Mouse (Mus musculus) lung, adult 2 months (tissue): ENCODE data around the gene Faap20. TPM values are rescaled to one million over a fixed set of nuclear protein-coding genes. Genes with fewer than 3 reads are reported as not detected.
A peak's percentile ranks its signal among the peaks of the same experiment; 100 is the strongest.

ENCODE experiments used
- DNase-seq: peaks from one replicate; pipeline ENCODE4 v3.0.0; 2022
- H3K4me1 ChIP-seq: fragments of 200-500 bp; 2 replicates; pipeline ENCODE4 v1.6.1; 2011; ENCODE audit warnings: low read length; ENCODE audit not compliant: control insufficient read depth, insufficient read depth
- H3K4me3 ChIP-seq: fragments of 200-500 bp; replicated peaks from 2 replicates; pipeline ENCODE3; 2011; ENCODE audit warnings: low read depth, mild to moderate bottlenecking, control low read depth, low read length; ENCODE audit errors: extremely low read depth
- CTCF ChIP-seq: fragments of 200-500 bp; IDR thresholded peaks from 2 replicates; pipeline ENCODE4 v1.5.1; 2011; ENCODE audit warnings: mild to moderate bottlenecking, low read length, control low read depth; ENCODE audit not compliant: insufficient read depth
- POLR2A ChIP-seq: fragments of 200-500 bp; IDR thresholded peaks from 2 replicates; pipeline ENCODE4 v1.6.1; 2011; ENCODE audit warnings: low read depth, mild to moderate bottlenecking, control low read depth, low read length, borderline replicate concordance; ENCODE audit errors: extremely low read depth
- WGBS: fragments of 180-500 bp; shearing (Covaris S2); methylation state at CpG from one replicate; pipeline ENCODE4 v1.1.7; 2018; 5-methylcytosine and 5-hydroxymethylcytosine counted together
- polyA plus RNA-seq: library from polyadenylated mRNA; depleted of rRNA; stranded (reverse); fragments of >200 nt; gene quantifications from 2 replicates; pipeline ENCODE4 v1.2.3, GENCODE M21; 2012

Faap20 gene
- polyA plus RNA-seq, 1 experiment, result 59.3 TPM

DNA sequence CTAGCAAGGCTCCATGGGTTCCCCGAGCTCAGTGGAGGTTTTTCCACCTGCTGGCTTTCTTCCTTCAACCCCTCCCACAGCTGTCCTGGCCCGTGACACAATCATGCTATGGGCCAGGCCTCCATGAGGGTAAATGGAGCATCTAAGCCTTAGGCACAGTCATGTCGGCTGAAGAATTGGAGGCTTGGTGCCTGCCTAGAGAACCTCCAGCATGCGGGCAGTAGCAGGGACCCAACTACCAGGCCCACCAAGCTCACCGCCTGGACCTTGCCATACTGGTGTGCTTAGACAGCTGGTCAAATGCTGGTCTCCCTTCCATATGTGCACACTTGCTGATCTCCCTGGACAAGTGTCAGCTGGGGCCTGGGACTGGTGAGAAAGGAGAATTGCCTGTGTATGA, 23.7 kb upstream of the Faap20 start:
- 93% methylated on average over 5 of the region's 5 CpGs for WGBS
- no peak overlapping the region for H3K4me3 ChIP-seq
- no peak for DNase-seq
- TF ChIP-seq POLR2A (no peak), CTCF (no peak)
- peaks cover 3% of the 10 kb centered on the region; the same call in 1 of the 2 replicates for H3K4me1 ChIP-seq

DNA sequence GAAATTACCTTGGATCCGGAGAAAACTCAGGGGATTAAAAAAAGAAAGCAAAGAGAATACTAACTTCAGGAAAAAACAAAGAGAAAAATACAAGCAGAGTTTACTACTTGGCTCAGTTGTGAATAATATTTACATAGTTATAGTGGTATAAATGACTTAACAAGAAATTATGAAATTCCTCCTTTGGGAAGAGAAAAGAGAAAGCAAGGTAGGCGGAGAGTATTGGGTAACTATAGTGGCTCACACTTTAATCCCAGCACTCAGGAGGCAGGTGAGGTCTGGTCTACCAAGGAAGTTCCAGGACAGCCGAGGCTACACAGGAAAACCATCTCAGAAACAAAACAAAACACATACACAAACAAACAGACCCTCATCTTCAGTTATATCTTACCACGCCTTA, 21.6 kb upstream of the Faap20 start:
- peaks cover 3% of the 10 kb centered on the region; the same call in 1 of the 2 replicates for H3K4me1 ChIP-seq
- H3K4me3 ChIP-seq, result no peak overlapping the region
- TF ChIP-seq POLR2A (no peak), CTCF (no peak)
- DNase-seq, result no peak
- 51% methylated on average over 4 of the region's 4 CpGs for WGBS

DNA sequence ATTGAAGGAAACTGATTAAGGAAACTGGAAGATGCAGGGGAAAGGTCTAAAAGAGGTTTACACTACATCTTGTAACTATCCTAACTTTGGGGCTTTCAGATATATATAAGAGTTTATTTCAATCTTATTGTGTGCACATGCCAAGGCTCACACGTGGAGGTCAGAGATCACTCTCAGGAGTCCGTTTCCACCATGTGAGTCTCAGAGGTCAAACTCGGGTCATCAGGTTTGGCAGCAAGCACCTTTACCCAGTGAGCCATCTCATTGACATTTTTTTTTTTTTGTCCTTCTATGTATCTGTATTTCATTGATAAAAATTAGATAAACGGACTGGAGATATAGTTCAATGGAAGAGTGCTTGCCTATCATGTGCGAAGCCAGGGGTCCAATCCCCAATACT, 21.1 kb upstream of the Faap20 start:
- WGBS, result 69% methylated on average over 5 of the region's 5 CpGs
- Histone ChIP-seq H3K4me3 (no peak overlapping the region), H3K4me1 (peaks cover 6% of the 10 kb centered on the region)
- no peak for DNase-seq
- TF ChIP-seq CTCF (no peak), POLR2A (no peak)

DNA sequence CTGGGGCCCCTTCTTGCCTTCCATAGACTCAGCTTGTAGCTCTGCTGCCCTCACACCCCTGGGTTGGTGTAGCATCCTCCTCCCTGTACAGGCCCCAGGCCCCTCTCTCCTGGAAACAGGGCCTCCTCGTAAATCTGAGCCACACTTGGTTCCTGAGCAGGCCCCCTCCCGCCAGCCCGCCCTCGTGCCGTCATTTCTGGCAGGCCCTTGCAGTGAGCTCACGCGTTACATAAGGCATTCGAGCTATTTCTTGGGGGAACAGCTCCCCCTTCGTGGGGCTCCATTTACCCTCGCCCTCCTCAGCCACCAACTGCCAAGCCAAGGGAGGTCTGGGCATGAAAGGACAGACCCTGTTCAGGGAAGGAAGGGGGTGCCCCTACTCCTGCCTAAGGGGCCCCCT, 15.7 kb upstream of the Faap20 start:
- 14% methylated on average over 10 of the region's 10 CpGs for WGBS
- Histone ChIP-seq H3K4me3 (no peak overlapping the region), H3K4me1 (peaks cover 35% of the 10 kb centered on the region)
- peak; percentile 74 for DNase-seq
- no peak for TF ChIP-seq POLR2A
- no peak for TF ChIP-seq CTCF

DNA sequence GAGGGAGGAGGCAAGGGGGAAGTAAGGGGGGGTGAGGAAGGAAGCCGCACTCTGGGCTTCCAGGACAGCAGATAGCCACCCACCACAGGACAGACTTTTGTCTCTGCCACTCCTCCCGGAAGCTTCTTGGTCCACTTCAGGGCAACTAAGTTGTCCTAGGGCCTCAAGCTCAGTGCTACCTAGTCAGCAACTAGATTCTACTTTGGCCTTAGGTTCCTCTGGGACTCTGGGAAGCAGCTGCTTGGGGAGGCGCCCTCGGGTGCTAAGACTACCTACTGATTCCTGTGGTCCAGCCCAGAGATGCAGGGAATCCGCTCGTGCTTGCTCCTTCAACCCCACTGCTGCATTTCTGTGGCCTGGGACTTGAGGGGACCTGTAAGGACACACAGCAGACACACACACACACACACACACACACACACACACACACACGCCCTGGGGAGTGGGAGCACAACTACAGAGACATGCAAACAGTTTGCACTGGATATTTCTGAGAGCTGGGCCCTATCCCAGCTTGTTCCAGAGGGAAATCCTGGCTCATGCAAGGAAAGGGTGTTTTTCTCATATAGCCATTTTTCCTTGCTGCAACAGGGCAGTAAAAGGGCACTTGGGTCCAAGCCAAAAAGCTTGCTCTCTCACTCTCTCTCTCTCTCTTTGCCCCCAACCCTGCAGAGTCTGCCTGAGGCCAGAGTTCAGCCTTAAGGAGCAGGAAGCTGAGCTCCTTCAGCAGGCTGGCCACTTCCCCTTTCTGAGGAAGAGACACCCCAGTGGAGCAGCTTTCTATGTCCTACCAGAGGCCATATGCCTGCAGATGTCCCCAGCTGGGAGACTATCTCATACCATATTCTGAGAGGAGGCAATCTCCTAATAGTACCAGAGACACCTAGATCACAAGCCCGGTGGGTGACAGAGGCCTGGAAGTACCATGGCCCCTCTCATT, 15.0 kb upstream of the Faap20 start:
- no peak overlapping the region for H3K4me3 ChIP-seq
- peaks cover 35% of the 10 kb centered on the region for H3K4me1 ChIP-seq
- TF ChIP-seq CTCF, result no peak
- no peak for TF ChIP-seq POLR2A
- DNase-seq, result peak; percentile 32
- 15% methylated on average over 8 of the region's 8 CpGs for WGBS

DNA sequence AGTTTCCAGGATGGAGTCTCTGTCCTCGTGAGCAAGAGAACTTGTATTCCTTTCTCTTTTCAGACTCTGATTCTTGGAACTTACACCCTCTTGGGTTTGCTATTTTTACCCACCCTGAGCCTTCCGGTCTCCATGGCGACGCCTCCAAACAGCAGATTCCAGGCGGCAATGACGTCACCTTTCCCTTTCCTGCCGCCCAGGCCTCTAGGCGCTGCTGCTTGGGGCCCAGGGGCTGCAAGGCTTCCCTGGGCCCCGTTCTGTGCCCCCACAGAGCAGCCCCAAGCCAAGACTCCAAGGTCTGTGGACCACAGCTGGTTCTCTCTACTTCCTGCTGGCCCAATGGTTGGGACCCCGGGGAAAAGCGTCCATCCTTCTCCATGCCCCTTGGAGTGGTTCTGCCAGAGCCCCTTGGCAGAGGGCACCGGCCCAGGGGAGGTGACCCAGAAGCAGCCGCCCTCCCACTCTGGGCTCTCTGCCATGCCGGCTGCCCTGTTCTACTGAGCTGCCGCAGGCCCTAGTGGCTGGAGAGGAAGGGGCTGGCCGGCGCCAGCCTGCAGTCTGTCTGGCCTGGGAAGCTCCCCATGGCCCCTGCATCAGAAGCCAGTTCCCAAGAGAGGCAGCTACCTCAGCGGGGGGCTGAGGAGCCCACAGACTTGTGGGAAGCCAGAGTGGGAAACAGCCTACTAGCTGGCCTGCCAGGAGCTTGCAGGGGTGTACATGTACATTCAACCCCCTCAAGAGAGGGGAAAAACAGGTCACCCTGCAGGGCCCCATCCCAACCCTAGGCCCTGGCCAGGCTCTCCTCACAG, 14.1 kb upstream of the Faap20 start:
- Histone ChIP-seq H3K4me1 (peaks cover 35% of the 10 kb centered on the region), H3K4me3 (peak overlapping the region; percentile 27)
- TF ChIP-seq POLR2A, result peak; percentile 34; the same call in 1 of the 2 replicates
- TF ChIP-seq CTCF, result no peak
- peak; percentile 84 for DNase-seq
- 3% methylated on average over 18 of the region's 18 CpGs for WGBS

DNA sequence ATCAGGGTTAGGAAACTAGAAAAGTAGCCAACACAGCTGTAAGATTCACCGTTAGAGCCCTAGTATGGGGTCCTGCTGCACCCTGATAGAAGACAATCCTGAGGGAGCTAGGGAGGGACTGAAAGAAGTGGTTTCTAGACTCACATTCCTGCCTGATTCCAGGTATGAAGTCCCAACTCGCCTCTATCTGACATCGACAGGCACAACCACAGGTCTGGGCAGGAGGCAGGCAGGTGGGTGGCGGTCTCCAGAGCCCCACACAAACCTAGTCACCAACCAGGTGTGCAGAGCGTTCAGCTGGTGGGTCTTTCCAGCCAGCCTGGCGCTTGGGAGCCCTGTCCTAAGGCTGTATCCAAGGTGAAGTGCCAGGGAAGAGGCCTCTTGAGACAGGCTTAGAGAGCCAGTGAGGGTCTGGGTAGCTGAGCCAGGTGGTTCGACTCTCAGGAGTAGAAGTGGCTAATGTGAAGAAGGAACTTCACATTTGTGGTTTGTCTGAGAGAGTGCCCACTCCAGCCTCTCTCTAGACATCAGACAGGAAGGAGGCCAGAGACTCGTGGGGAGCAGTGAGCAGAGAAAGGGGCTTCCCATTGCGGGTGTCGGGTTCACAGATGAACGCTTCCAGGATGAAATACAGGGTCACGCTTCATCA, 12.7 kb upstream of the Faap20 start:
- 70% methylated on average over 12 of the region's 12 CpGs for WGBS
- H3K4me1 ChIP-seq, result peaks cover 35% of the 10 kb centered on the region
- H3K4me3 ChIP-seq, result no peak overlapping the region

DNA sequence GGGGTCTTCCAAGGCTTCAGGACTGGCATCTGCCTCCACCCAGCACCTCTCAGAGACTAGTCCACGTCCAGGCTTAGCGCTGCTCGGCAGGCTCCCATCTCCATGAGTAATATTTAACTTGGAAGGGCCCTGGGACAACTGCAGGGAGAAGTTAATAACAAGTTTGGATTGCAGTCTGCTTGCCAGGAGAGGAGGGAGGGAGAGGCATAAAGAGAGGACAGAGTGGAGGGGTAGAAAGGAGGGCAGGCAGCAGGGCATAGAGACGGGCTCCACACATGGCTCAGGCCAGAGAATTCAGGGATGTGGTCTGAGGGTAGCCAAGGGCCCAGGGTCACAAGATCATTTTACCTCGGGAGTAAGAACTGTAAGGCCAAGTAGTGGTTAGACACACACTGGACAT, 11.3 kb upstream of the Faap20 start:
- peak; percentile 54 for DNase-seq
- WGBS, result 58% methylated on average over 5 of the region's 5 CpGs
- TF ChIP-seq CTCF, result no peak
- no peak for TF ChIP-seq POLR2A
- Histone ChIP-seq H3K4me3 (no peak overlapping the region), H3K4me1 (peaks cover 34% of the 10 kb centered on the region)

More for the DNA sequence above, 12.7 kb upstream of the Faap20 start:
- no peak for TF ChIP-seq CTCF
- TF ChIP-seq POLR2A, result no peak
- peak; percentile 64 for DNase-seq

DNA sequence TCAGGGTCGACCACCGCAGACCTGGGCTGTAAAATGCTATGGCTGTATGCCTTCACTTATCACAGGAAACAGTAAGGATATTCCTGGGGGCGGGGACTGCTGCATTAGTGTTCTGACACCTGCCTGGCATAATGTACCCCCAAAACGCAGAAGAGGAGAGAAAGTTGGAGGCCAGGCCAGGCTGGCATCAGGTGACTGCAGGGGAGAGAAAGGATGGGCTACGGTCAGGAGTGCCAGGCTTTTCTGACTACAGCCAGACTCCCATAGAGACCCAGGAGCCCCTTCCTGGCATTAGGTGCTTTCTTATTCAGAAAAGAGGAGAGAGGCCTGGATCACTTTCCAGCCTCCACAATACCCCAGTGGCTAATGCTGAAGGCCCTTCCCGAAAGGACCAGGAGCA, 10.1 kb upstream of the Faap20 start:
- no peak for DNase-seq
- peaks cover 22% of the 10 kb centered on the region for H3K4me1 ChIP-seq
- 62% methylated on average over 6 of the region's 6 CpGs for WGBS
- TF ChIP-seq CTCF, result no peak
- TF ChIP-seq POLR2A, result no peak
- no peak overlapping the region for H3K4me3 ChIP-seq

DNA sequence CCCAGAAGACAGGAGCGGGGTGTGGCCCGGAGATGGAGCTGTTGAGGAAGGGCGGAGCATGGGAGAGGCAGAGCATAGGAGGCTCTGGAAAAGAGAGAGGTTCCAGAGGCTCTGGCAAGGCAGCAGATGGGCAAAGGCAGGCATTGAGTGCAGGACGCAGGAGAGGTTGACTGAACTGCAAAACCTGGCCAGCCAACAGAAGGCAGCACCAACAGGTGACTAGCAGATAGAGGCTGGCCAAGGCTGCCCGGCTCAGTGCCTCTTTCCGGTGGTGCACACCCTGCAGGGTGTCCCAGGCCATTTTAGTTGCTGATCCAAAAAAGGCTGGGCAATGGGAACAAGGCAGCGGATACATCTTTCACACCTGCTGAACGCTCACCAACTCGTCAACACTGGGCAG, 7.8 kb upstream of the Faap20 start:
- no peak overlapping the region for H3K4me3 ChIP-seq
- DNase-seq, result no peak
- no peak for TF ChIP-seq CTCF
- TF ChIP-seq POLR2A, result no peak
- 74% methylated on average over 9 of the region's 9 CpGs for WGBS
- peaks cover 2% of the 10 kb centered on the region for H3K4me1 ChIP-seq
